Mouse (Mus musculus): ENCODE measurements at regions not wholly inside any gene's neighbourhood (a gene's known extent, or its start where the extent isn't known, plus 50 kb on each side); places are given as distances from the start of the nearest gene placed in this dataset.

DNA sequence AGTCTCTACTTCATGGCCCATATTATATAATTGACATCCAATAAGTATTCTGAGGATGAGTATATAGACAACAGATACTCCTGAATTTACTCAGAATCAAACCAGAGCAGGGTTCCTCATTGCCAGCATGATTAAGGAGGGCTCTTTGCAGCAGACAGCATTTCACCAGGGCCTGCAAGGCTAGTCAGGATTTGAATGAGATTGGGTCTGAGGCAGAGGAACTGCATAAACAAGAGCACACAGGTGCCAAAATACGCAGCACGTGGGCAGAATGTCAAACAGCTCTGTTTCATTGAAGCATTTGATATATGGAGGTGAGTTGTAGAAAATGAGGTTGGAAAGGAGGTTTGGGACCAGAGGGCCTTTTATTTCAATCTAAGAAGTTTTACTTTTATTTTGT lies 387.5 kb upstream of the Tenm2 start:
- DNase-seq (ENCODE audit: low spot score) = no peak

DNA sequence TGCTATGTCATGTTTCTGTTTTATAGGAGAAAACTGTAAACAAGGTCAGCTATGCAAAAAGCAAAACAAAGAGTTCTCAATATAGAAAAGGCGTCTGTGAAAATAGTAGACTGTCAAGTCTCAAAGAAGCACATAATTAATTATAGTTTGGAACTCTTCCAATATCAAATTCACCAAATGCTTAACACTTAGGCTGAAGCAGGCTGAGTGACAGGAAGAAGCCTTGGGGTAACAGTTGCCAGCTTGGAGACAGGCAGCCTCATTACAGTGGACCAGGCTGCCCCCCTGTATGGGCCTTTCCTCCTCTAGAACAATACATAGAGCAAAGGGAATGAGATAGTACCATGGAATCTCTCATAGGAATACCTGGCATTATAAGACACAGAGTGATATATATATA lies 364.8 kb upstream of the Tenm2 start:
- DNase-seq (ENCODE audit: low spot score) = no peak

DNA sequence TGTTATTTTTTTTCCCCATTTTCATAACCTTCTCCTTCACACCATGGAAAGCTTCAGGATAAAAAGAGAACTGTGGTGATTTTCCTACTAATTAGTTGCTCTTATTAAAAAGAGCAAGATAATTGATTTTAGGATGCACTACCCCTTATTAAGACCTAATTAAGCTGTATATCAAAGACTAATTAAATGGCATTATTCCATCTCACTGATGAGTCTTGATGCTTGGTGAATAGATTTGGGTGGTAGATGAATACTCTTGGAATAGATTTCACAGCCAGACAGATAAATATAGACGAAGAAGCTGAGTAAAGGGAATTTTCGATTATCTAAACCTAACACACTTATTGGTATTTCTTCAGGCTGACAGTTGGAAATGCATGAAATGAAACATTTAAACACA lies 346.5 kb upstream of the Tenm2 start:
- no peak for DNase-seq (ENCODE audit: low spot score)

DNA sequence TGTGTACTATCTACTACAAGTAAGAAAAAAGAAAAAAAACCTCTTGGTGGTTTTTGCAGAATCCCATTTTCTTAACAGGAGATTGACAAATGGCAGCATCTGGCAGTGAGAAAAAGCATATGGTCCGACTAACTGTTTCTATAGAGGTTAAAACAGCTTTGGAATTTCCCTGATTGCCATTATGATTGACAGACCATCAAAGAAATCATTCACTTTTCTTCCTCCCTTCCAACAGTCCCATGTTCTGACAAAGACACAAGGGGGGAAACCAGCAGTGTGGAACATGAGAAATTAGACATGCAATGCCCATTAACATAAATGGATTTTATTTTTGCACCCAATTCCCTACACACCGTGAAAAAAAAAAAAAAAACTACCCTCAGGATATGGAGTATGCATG lies 297.9 kb upstream of the Tenm2 start:
- DNase-seq (ENCODE audit: low spot score) = no peak

DNA sequence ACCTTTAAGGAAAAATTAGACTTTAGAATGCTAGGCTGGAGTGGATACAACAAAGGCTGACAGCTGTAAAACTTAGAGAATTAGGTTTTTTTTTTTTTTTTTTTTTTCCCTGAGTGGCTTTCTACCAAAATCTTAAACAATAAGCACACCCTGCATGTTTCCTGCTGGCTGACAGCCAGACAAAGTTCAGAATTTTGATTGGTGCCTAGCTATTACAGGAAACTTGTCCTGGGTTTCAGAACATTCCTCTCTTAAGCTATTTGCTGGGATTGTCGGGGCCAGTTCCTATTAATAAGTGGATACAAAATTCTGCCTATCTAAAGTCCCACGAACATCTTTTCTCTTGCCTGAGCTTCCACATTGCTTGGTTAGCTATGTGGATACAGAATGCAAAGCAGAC lies 296.7 kb upstream of the Tenm2 start:
- peak; percentile 1 for DNase-seq (ENCODE audit: low spot score)

DNA sequence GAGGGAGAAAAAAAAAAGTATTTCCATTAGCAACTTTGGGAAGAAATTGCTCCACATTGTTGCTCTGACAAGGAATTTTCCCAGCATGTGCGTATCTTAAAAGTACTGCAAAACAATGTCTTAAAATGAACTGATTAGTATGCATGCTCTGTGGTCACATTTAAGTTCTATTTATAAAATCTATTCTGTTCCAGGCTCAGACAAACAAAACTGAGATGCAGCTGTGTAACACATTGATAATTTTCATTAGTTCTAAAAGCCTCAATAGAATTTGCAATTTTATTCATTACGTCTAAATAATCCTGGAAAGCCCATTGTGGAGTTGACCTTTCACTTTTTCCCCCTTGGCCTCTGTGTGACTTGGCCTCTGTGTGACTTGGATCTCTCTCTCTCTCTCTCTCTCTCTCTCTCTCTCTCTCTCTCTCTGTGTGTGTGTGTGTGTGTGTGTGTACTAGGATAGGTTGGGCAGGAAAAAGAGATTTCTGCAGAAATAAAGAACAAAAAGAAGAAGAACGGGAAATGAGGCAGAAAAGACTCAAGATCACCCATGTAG lies 262.8 kb upstream of the Tenm2 start:
- no peak for DNase-seq (ENCODE audit: low spot score)

DNA sequence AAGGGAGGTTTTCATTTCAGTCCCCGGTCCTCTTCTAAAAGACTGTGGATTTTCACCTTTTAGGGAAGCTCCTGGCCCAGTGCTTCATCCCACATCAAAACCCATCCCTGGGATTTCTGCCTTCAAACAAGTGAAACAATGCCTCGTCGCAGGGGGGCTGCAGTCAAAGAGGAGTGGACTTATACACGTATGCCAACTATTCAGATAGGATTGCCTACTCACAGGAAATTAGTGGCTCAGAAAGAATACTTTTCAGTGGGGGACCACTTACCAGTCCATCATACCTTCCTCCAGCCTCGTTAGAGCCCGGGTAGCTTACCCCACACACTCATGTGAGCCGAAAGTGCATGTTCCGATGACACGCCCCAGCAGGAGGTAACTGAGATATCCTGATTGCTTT lies 262.1 kb upstream of the Tenm2 start:
- no peak for DNase-seq (ENCODE audit: low spot score)

DNA sequence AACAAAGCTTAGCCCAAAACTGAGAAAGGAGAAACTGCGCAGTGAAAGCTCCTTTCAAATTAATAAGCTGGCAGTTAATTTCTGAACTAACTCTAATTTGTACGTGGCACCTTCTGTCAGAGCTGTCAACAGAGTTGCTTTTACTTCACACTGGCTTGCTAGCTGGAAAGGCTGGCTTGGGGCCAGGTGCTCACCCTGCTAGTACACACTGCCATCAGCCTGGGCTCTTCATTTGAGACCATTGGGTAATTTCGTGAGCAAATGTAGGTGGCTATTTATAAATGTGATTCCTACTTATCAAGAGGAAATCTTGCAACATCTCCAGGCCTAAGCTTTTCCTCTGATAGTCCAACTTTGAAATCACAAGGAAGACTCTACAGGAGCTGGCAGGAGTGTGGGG lies 244.5 kb upstream of the Tenm2 start:
- no peak for DNase-seq (ENCODE audit: low spot score)

DNA sequence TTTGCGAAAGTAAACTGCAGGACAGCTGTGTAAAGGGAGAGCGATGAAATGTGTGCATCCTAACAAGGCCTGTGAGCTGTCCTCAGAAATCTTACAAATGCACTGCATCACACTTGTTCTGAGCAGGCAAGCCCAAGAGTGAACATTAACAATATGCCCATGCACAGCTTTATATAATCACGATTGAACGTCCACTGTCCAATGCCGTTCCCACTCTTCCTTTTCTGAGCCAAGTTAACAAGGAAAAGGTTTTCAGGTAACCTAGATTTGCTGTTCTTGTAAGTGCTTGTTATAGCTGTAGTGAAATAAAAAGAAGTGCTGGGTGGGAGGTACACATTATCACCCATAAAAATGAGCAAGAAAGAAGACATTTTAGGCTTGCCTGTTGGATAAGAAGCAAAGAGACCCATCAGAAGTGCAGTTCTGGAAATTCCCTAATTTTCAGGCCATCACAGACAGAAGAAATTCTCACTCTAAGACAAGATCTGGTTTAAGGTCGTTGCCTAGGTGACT lies 243.3 kb upstream of the Tenm2 start:
- DNase-seq (ENCODE audit: low spot score) = no peak

DNA sequence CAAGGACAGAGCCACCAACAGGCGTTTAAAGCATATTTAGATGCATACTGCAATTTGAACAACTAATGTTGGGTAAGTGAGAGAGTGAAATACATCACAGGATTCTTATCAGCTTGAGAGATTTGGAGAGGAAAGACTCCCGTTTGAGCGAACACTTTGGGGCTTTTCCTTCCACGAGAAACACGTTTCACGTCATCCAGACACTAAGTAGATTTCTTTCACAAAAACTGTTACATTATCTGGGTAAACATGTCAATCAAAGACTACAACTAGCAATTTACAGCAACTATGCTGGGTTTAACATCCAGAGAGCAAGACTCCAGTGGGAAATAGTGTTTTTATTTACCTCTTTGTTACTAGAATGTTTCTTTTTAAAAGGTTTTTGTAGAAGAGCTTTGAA lies 238.3 kb upstream of the Tenm2 start:
- no peak for DNase-seq (ENCODE audit: low spot score)

DNA sequence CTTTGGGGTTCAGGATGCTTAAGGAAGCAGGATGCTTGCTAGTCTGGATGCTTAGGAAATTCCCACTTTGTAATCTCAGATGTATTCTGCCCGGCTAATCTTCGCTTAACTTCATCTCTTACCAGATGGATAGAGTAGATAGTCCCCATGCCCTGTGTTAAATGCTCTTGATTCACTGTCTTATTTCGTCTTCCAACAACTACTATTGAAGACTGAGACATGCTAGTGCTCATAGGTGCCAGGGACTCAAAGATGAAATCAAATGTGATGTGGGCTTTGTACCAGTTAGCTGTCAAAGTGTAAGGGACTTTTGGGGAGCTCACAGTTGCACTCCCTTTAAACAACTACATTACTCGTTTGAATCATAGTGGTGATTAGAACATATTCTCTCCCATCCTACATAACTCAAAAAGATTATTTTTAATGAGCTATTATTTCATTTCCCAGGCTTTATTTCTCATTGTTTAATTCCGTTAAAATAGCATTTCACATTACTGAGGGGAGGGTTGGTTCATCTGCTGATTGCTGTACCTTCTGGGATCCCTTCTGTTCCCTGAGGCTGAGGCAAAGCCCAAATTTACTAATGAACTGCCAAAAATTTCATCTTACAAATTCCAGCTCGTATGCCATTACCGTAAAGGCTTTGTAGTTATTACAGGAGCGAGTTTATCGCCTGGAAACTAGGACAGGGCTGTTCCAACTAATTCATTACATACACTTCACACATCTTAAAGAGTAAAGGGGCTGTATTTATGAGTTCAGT lies 228.1 kb upstream of the Tenm2 start:
- no peak for DNase-seq (ENCODE audit: low spot score)

DNA sequence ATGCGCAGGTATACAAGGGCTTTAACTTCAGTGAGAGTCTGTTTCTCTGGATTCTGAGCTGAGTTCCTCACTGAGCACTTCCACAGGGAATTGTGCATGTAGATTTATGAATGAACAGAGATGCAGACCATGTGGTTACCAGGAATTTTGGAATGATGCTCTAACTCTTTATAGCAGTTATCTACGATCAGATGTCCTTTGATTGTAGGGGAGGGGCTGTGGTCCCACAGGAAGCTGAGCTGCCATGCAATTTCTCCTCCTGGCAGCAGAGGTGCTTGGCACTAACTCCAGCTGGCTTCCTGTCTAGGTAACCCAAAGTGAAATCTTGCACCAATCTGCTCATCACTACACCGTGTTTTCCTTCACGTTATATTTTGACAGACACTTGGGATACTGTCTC lies 226.6 kb upstream of the Tenm2 start:
- DNase-seq (ENCODE audit: low spot score) = no peak

DNA sequence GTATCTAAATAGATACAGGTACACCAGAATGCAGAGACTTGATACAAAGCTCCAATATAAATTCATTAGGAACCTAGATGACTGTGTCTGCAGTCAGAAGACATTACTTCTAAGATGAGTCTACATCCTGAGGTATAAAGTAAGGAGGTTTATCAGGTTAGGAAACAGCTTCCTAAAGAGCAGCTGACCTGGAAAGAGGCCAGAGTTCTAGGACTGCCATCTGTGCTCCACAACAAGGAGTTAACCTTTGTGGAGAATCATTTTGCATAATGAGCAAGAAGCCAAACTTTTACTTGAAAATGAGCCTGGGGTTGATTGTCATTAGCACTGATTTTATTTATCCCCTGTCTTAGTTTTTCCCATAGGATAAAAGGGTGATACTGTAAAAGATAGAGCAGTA lies 211.6 kb upstream of the Tenm2 start:
- no peak for DNase-seq (ENCODE audit: low spot score)

DNA sequence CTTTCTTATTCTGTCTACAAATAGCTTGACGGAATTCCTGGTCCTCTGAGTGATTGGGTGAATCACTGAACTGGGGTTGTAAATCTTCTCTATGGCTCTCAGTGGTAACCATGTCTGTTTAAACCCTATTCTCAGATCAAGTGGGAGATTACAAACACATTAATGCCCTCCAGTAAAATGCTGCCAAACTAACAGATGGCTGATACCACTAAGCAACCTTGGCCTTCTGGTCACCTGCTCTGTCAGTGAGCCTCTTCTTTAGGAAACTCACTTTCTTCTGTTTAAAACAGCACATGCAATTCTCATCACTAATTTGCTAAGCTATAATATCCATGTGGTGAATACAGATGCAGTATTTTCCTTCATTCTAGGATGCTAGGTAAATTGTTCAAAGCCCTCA lies 210.9 kb upstream of the Tenm2 start:
- DNase-seq (ENCODE audit: low spot score) = no peak

DNA sequence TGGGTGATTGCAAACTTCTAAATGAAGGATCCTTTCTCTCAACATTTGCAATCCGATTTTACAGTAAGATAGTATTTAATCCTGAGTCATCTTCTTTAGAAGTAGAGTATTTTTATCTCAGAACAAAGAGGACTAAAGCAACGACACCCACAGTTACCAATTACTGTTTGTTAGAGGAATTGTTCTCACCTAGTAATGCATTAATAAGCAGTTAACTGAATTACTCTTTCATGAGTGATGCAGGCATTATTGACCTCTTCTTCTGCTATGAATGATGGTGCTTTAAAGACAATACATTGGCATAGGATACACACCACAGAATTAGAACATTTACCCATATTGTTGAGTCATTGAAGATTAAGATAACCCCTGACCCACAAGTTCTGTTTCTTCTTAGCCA lies 207.0 kb upstream of the Tenm2 start:
- DNase-seq (ENCODE audit: low spot score) = no peak

DNA sequence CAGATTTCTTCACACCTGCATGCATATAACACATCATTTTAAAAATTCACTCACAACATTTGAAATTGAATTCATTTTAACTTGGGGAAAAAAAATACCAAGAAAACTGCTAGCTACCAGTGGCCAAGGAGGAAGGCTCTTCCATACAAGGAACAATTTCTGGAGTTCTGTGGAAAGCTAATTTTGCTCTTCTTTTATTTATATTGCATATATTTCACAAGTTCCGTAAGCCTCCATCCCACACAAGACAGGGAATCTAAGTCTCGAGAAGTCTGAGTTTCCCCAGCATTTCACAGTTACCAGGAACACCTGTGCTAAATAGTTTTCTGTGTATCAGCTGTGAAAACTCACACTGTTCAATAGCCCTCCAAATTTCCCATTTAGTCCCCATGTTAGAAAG lies 198.8 kb upstream of the Tenm2 start:
- no peak for DNase-seq (ENCODE audit: low spot score)

DNA sequence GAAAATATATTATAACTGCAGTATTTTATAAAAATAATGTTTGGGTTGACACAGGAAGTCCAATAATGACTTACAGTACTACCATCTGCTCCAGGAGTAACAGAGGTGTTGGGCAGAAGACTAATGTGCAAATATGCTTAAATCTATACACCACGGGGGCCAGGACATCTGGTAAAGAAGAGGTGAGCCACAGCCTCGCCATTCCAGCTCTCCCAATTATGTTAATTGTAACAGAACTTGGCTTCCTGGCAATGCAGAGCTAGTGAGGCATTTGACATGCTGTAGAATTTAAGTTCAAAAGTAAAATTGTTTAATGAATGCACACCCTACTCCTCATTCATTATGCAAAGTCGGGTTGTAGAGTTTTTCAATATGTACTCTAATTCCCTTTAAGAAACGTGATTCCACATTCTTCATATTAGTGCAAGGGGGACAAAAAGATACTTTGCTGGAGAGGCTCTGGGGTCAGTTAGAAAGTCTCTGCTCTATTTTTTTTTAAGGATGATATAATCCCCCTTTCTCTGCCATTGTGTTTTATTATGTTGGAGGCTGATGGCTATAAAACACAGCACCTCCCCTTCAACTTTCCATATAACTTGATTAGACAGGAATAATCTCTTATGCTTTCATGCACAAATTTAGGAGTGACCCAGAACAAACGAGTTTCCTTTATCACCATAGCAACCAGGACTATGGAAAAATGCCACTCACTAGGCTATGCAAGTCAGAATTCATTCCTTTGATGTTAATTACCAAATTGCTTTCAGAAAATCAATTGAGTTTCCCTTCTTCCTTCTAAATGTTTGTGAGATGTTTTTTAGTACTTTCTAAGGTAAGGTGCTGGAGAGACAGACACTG lies 188.8 kb upstream of the Tenm2 start:
- no peak for DNase-seq (ENCODE audit: low spot score)

DNA sequence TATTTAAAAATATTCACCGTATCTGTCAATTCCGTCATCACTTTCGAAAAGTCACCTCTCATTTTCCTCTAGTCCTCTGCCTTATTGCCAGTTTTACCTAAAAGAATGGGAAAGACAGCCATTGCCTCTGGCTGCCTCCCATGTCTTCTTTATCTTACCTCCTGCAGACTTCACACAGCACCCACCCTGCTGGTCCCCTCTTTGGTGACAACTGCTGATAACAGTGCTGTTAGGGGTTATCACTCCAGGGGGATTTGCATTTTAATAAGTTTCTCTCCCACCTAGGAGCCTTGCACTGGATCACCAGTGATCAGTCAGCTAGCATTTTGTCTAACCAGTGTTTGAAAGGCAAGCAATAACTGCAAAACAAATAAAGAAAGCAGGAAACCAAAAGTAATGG lies 177.1 kb upstream of the Tenm2 start:
- no peak for DNase-seq (ENCODE audit: low spot score)

DNA sequence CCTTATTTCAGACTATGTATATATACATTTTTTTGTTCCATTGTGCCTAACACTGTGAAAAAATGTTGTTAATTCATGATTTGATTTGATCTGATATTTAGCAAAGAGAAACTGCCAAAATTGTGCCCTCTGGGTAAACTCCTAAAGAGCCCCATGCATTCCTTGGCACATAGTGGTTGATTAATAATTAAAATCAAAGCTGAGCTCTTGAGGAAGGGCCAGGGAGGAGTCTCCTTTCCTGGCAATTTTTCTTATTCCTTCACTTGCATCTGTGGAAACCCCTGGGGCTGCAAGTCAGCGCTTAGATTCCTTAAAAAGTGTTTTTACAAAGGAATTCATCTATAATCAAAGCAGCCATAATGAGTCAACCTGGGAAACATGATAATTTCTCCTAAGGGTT lies 132.2 kb upstream of the Tenm2 start:
- DNase-seq (ENCODE audit: low spot score) = no peak

DNA sequence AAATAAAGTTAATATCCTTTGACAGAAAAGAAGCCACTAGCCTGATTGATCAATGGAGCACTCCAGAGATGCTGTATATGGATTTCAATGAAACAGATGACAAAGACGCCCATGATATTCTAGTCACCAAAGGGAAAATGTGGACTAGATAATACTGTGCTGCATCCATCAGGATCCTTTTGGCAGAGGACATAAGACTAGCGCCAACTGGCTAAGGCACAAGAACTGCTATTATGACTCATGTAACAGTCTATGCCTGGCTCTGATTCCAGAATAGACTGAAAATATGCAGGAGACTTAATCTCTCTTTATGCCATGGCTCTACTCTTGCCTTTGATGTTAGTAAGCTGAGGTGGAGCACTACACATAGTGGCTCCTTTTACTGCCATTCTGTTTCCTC lies 128.7 kb upstream of the Tenm2 start:
- no peak for DNase-seq (ENCODE audit: low spot score)

DNA sequence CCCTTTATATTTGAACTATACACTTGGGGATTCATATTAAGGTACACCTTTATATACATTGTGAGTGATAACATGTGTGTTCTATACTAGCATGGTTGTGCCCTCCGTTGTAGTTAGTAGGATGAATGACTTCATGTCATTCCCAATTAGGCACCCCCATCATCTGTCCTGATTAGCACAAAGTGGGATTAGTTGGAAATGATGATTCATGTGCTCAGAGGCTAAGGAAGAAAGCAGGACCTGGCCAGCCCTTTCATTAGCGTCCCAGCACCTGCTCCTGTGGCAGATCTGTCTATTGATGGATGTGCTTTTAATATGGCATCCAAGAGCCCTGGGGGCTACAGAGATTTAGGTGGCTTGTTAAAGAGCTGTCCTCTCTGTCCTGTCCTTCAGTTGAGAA lies 119.3 kb upstream of the Tenm2 start:
- DNase-seq (ENCODE audit: low spot score) = no peak

DNA sequence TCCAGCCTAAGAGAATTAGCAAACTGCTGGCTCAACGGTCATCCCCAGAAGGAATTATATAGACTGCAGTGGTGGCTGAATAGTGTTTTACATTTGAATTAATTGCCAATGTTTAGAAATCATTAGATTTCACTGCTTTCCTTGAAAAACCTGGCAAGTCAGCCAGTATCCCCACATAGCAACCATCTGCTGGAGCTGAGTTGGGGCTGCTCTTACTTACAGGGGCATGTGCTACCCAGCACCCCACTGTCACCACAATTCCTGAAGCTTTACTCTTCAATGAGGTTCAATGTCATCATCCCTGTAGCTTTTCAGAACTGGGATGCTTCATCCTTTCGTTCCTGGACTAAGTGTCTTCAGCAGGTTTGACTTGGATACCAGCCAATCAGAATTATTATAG lies 73.9 kb upstream of the Tenm2 start:
- no peak for DNase-seq (ENCODE audit: low spot score)

DNA sequence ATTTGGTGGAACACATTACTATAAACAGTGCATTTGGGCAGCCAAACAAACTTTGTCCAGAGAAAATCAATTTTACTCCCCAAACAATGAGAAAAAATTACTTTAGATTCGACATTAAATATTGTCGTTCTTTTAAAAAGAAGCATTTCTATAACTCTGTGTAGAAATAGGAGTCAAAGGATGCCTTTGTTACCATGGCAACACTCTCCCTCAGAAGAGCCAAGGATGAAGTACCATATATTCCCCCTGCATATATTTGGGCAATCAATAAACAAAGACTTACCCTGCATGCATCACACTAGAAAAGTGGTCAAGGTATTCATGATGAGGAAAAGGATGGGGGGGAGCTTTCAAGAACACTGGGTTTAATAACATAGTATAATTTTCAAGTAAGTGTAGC lies 70.9 kb upstream of the Tenm2 start:
- DNase-seq (ENCODE audit: low spot score) = no peak

Data from ovary, postnatal 14 days (tissue).